Mouse (Mus musculus) intestine, embryonic 15.5 days (tissue): ENCODE measurements around the gene Klf15. TPM values are rescaled to one million over a fixed set of nuclear protein-coding genes. Genes with fewer than 3 reads are reported as not detected.
A peak's percentile ranks its signal among the peaks of the same experiment; 100 is the strongest.

ENCODE experiments used
- ATAC-seq: fragments of 200-750 bp; cut with Nextera tagmentation; 2 replicates; pipeline ENCODE4 v1.8.0; 2017; ENCODE audit warnings: moderate TSS enrichment, moderate library complexity
- H3K27ac ChIP-seq: fragments of 300-500 bp; sonication (generic); 2 replicates; pipeline ENCODE4 v1.5.1; 2015; ENCODE audit warnings: mild to moderate bottlenecking, inconsistent platforms
- H3K27me3 ChIP-seq: fragments of 300-500 bp; sonication (generic); replicated peaks from 2 replicates; pipeline ENCODE4 v1.6.1; 2015; ENCODE audit warnings: inconsistent platforms
- H3K36me3 ChIP-seq: fragments of 300-500 bp; sonication (generic); 2 replicates; pipeline ENCODE4 v1.6.1; 2015; ENCODE audit warnings: inconsistent platforms
- H3K4me1 ChIP-seq: fragments of 300-500 bp; sonication (generic); replicated peaks from 2 replicates; pipeline ENCODE4 v1.6.1; 2015; ENCODE audit warnings: inconsistent platforms
- H3K4me2 ChIP-seq: fragments of 300-500 bp; sonication (generic); replicated peaks from 2 replicates; pipeline ENCODE4 v1.6.1; 2015; ENCODE audit warnings: mild to moderate bottlenecking, inconsistent platforms
- H3K4me3 ChIP-seq: fragments of 300-500 bp; sonication (generic); replicated peaks from 2 replicates; pipeline ENCODE4 v1.5.1; 2015; ENCODE audit warnings: inconsistent platforms
- H3K9ac ChIP-seq: fragments of 300-500 bp; sonication (generic); 2 replicates; pipeline ENCODE4 v1.6.1; 2015; ENCODE audit warnings: inconsistent platforms
- H3K9me3 ChIP-seq: fragments of 300-500 bp; sonication (generic); 2 replicates; pipeline ENCODE4 v1.6.1; 2016; ENCODE audit warnings: inconsistent platforms
- WGBS: fragments of 180-500 bp; shearing (Covaris S2); methylation state at CpG from one replicate; pipeline ENCODE4 v1.1.7; 2015; 5-methylcytosine and 5-hydroxymethylcytosine counted together
- polyA plus RNA-seq: library from polyadenylated mRNA; unstranded; fragments of >200 nt; fragmentation: Nextera tagmentation; extraction: Ambion mirVana; gene quantifications from 2 replicates; pipeline ENCODE4 v1.2.1, GENCODE M21; 2015

Klf15 gene
- polyA plus RNA-seq, 1 experiment from 2014 or later: 6.3 TPM

DNA sequence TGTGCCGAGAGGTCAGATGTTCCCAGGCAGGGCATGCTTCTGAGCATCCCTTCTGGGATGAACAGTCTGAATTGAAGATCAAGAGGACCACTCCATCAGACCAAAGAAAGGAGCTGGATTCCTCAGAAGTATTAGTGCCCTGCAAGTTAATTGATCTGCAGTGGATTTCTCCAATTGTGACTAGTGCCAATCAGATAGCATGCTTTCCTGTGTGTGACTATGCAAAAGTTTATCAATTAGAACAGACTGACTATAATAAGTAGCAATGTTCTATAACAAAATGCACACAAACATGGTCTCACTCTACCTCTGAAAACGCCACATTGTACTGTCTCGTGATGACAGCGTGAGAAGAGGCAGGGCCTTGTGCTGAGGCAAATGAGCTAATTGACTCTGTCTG, 37.1 kb downstream of the Klf15 start:
- Histone ChIP-seq H3K4me2 (no peak overlapping the region), H3K9ac (no peak overlapping the region), H3K27me3 (no peaks in the 10 kb centered on the region), H3K4me3 (no peak overlapping the region), H3K36me3 (no peaks in the 10 kb centered on the region), H3K4me1 (no peaks in the 10 kb centered on the region), H3K9me3 (no peaks in the 10 kb centered on the region), H3K27ac (no peak overlapping the region)
- 69% methylated on average over 4 of the region's 4 CpGs for WGBS
- no peak for ATAC-seq

DNA sequence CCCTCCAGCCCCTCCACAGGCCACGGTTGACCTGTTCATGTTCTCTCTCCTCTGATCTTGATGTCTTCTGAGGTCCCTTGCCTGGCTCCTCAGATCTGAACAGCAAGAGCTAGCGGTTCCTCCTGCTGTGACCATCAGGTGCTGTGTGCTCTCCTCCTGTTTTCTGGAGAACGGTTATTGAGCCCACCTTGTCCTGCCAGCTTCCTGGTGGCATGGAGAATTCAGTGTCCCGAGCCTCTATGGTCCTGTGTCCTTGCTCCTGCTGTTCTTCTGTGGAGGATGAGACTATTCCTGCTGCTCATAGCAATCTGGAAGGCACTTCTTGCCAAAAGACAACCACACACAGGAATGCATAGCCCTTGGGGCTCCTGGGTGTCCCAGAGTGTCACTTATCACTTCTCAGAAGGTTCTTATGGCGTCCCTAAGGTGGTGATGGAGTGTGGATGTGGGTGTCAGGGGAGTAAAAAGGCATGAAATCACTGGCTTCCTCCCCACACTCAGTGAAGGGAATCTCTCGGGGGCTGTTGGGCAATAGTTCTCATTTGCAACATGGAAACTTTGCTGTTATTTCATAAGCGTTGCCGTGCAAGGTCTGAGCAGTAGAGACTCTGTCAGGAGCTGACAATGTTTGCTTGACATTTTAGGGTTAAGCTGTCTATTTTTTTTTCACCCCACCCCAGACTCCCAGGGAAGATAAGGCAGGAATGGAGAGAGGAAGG, 39.0 kb downstream of the Klf15 start:
- no peak for ATAC-seq
- H3K9ac ChIP-seq: no peak overlapping the region
- no peak overlapping the region for H3K4me2 ChIP-seq
- peaks cover 2% of the 10 kb centered on the region; the same call in 1 of the 2 replicates for H3K4me1 ChIP-seq
- H3K27ac ChIP-seq: no peak overlapping the region
- H3K36me3 ChIP-seq: no peaks in the 10 kb centered on the region
- H3K4me3 ChIP-seq: no peak overlapping the region
- H3K9me3 ChIP-seq: no peaks in the 10 kb centered on the region
- no peaks in the 10 kb centered on the region for H3K27me3 ChIP-seq
- WGBS: 73% methylated on average over 8 of the region's 8 CpGs

DNA sequence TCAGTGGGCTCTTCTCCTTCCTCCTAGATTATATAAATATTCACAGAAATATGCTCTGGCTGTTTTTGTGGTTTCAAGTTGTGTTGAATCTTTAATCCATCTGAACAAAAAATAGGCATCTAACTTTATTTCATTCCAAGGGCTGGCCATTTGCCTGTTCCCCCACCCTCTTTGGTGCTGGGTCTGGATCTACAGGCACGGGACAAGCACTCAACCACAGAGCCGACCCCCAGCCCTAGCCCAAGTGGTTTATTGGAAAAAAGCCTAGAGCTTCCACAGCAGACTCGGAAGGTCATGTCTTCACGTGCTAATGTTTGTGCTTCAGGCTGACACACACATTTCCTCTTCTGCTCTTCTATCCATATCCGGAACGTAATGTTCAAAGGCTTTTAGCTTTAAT, 43.5 kb downstream of the Klf15 start:
- 34% methylated on average over 6 of the region's 6 CpGs for WGBS
- Histone ChIP-seq H3K27me3 (no peaks in the 10 kb centered on the region), H3K4me2 (no peak overlapping the region), H3K36me3 (no peaks in the 10 kb centered on the region), H3K9me3 (no peaks in the 10 kb centered on the region), H3K4me3 (no peak overlapping the region), H3K27ac (0 out of 2 replicates have a peak overlapping the region, but pooled peaks have one; percentile 48), H3K9ac (no peak overlapping the region), H3K4me1 (peaks cover 15% of the 10 kb centered on the region; the same call in 1 of the 2 replicates)
- no peak for ATAC-seq

DNA sequence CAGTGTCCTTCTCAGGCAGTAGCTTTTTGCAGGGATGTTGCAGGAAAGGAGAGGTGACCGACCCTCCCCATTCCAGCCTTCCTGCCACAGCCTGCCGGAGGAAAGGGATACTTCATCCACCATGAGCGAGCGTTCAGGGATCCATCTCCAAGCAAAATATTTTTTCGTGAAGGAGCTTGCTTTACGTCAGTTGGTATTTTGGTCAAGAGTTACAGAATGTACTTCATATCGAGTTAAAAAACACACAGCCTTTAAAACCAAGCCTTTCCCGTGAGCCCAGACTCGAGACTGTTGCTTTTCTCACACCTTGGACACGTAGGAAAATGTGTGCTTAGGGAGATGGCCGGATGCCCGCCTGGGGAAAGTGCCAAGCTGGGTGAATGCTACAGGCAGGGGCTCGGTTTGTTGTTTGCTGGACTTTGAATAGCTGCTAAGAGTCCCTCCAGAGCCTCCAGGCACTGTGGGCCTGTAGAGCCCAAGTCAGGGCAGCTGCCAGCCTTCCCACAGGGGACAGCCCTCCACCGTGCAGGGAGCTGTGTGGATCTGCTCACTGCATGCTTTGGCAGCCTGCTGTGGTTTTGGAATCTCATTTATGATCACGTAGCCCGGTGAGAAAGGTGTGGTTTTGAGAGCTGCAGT, 44.4 kb downstream of the Klf15 start:
- WGBS: 44% methylated on average over 16 of the region's 16 CpGs
- no peaks in the 10 kb centered on the region for H3K36me3 ChIP-seq
- no peaks in the 10 kb centered on the region for H3K27me3 ChIP-seq
- no peaks in the 10 kb centered on the region for H3K9me3 ChIP-seq
- ATAC-seq: peak; percentile 81
- H3K27ac ChIP-seq: 0 out of 2 replicates have a peak overlapping the region, but pooled peaks have one; percentile 48
- peaks cover 15% of the 10 kb centered on the region; the same call in 1 of the 2 replicates for H3K4me1 ChIP-seq
- H3K9ac ChIP-seq: no peak overlapping the region
- no peak overlapping the region for H3K4me2 ChIP-seq
- no peak overlapping the region for H3K4me3 ChIP-seq

DNA sequence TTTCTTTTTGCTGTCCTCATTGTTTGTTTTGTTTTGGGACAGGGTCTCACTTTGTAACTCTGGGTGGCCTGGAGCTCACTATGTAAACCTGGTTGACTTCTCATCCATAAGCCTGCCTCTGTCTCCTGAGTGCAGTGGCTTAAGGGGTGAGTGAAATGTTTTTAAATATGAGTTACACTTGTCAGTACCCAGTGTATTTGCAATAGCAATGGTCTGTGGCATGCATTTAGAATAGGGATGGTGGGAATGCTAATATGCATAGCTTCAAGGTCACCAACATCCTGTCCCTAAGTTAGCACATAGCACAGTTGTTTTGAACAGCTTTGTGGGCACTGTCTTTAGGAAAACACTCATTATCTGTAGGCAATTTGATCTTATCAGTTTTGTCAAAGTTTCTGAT, 45.1 kb downstream of the Klf15 start:
- H3K27ac ChIP-seq: no peak overlapping the region

DNA sequence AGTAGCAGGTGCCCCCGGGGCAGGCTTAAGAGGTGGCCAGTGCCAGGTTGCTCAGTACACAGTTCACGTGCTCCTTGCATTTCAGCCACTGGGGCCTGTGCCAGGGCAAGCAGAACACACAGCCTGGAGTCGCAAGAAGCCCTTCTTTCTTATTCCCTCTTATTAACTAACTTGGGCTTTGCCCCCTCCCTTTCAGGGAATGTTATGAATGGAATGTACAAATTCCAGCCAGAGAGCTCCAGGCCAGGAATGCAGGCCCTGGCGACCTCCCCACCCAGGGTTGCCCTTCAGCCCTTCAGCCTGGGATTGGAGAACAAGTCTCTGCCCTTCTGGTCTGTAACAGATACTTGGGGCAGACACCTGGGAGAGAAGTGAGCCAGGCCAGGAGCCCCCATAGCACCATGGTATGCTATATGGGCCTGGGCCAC, 45.8 kb downstream of the Klf15 start:
- peak; percentile 54 for ATAC-seq
- H3K36me3 ChIP-seq: no peaks in the 10 kb centered on the region
- no peak overlapping the region for H3K9ac ChIP-seq
- no peak overlapping the region for H3K27ac ChIP-seq
- WGBS: 36% methylated on average over 4 of the region's 4 CpGs
- H3K4me1 ChIP-seq: peaks cover 15% of the 10 kb centered on the region; the same call in 1 of the 2 replicates
- H3K9me3 ChIP-seq: no peaks in the 10 kb centered on the region
- no peak overlapping the region for H3K4me2 ChIP-seq
- no peaks in the 10 kb centered on the region for H3K27me3 ChIP-seq
- no peak overlapping the region for H3K4me3 ChIP-seq

More for the DNA sequence above, 45.1 kb downstream of the Klf15 start:
- Histone ChIP-seq H3K4me2 (no peak overlapping the region), H3K9ac (no peak overlapping the region), H3K4me1 (peaks cover 15% of the 10 kb centered on the region; the same call in 1 of the 2 replicates), H3K4me3 (no peak overlapping the region), H3K36me3 (no peaks in the 10 kb centered on the region), H3K27me3 (no peaks in the 10 kb centered on the region), H3K9me3 (no peaks in the 10 kb centered on the region)
- no peak for ATAC-seq

DNA sequence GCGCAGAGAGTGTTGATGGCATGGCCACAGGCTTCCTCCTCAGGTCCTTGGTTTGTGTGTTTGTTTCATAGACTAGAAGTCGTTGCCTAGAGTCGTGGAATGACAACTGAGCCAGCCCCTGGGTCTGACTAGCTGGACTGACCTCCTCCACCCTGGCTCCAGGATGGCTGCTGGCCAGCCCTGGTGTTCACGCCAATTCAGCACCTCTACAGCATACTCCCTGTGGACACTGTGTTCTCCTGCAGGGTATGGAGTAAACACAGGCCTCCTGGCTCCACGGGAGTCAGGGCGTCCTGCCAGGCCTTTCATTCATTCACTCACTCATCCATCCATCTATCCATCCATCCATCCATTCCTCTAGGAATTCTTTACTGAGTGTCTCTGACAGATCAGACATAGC, 46.7 kb downstream of the Klf15 start:
- Histone ChIP-seq H3K9me3 (no peaks in the 10 kb centered on the region), H3K27me3 (no peaks in the 10 kb centered on the region), H3K4me1 (peaks cover 15% of the 10 kb centered on the region; the same call in 1 of the 2 replicates), H3K27ac (no peak overlapping the region), H3K4me2 (no peak overlapping the region), H3K4me3 (no peak overlapping the region), H3K9ac (no peak overlapping the region), H3K36me3 (no peaks in the 10 kb centered on the region)
- 50% methylated on average over 6 of the region's 6 CpGs for WGBS
- no peak for ATAC-seq

DNA sequence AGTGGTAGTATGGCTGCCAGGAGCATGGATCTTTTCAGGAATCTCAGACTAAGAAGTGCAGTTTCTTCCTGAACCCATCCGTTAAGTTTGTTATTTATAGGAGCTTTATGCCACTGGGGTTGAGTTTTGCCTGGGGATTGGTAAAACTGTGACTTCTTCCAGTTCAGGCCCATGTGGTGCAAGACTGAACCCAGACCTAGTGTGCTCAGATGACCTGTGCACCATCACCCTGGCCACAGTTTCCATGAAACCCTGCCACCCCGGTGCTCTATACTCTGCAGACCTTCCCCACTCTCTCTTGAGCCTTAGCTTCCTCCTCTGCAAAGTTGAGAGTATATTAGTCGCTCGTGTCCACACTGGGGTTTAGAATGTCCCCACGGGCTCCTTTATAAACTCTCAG, 50.0 kb downstream of the Klf15 start:
- no peak overlapping the region for H3K27ac ChIP-seq
- H3K36me3 ChIP-seq: no peaks in the 10 kb centered on the region
- 89% methylated on average over 5 of the region's 5 CpGs for WGBS
- H3K4me1 ChIP-seq: peaks cover 10% of the 10 kb centered on the region; the same call in 1 of the 2 replicates
- ATAC-seq: no peak
- H3K27me3 ChIP-seq: no peaks in the 10 kb centered on the region
- H3K4me3 ChIP-seq: no peak overlapping the region
- no peak overlapping the region for H3K4me2 ChIP-seq
- H3K9me3 ChIP-seq: no peaks in the 10 kb centered on the region
- H3K9ac ChIP-seq: no peak overlapping the region

DNA sequence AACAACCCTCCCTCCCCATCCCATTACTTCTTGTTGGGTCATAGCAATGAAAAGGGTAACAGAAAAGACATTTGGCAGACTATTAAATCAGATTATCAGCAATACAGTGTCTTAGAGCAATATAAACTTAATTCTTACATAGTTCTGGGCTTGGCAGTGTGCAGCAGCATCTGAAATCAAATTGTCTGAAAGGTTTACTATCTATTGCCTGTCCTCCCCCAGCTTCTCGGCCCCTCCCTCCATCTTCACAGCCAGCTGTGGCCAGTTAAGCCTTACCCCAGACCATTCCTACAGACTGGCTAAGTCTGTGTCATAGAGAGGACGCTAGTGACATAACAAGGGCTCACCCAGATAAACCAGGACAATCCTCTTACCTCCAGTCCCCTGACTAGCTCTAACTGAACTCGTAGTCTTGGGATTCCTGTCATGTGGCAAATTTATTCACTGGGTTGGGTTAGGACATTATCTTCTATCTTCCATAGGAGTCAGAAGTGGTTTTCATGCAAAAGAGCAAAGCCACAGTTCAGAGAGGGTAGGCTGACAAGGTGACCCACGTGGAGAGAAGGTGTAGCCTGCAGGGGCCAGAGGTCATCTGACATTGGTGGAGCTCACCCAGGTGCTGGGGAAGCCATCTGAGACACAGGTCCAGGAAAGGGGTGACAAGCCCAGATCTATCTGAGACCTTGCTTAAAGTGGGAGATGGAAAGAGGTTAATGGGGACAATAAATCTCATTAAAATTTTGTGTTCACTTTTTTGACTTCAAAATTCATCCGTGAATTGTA, 50.9 kb downstream of the Klf15 start:
- Histone ChIP-seq H3K27ac (no peak overlapping the region), H3K9me3 (no peaks in the 10 kb centered on the region), H3K36me3 (no peaks in the 10 kb centered on the region), H3K4me2 (no peak overlapping the region), H3K9ac (no peak overlapping the region), H3K27me3 (no peaks in the 10 kb centered on the region), H3K4me1 (peaks cover 4% of the 10 kb centered on the region; the same call in 1 of the 2 replicates), H3K4me3 (no peak overlapping the region)
- ATAC-seq: no peak
- WGBS: 74% methylated on average over 5 of the region's 5 CpGs

DNA sequence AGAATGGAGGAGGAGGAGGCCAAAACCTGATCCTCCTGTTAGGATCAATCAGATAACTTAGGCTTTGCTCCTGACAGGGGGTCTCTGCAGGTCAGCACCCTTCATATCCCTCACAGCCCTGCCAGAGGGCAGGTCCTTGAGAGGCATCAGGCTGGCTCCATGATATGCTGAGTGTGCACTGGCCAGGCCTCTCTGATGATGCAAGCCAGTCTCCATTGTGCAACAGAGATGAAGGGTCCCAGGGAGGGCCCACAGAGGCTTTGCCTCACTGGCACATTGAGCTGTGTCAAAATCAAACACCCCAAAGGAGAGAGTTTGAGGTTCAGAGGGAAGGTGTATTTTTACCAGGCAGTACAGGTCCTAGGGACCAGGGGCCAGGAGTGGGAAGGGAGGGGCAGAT, 52.0 kb downstream of the Klf15 start:
- Histone ChIP-seq H3K9ac (no peak overlapping the region), H3K4me1 (no peaks in the 10 kb centered on the region), H3K4me2 (no peak overlapping the region), H3K36me3 (no peaks in the 10 kb centered on the region), H3K27ac (no peak overlapping the region), H3K9me3 (no peaks in the 10 kb centered on the region), H3K27me3 (no peaks in the 10 kb centered on the region), H3K4me3 (no peak overlapping the region)
- peak; percentile 58 for ATAC-seq

DNA sequence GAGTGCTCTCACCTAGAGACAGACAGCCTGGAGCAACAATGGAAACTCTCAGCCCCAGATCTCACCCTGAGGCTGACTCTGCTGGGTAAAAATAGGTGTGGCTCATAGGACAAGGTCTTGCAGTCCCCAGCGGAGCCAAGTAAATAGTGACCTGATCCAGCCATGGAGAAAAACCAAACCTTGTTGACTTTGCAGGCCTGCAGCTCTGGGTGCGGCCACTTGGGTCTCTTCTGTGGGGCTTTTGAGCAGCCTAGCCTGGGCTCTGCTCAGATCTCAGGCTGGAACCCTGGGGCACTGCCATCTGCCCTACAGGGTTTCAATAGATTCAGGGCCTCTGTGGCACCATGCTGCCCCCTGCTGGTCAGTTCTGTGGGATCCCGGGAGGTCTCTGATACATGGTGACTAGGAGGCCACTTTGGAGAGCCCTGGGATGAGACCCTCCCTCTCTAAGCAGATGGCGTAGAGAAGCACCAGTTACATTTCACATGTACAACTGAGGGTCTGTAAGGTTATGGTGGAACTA, 52.6 kb downstream of the Klf15 start:
- WGBS: 34% methylated on average over 4 of the region's 4 CpGs
- Histone ChIP-seq H3K4me1 (no peaks in the 10 kb centered on the region), H3K9me3 (no peaks in the 10 kb centered on the region), H3K27me3 (no peaks in the 10 kb centered on the region), H3K36me3 (no peaks in the 10 kb centered on the region), H3K4me3 (no peak overlapping the region), H3K4me2 (no peak overlapping the region), H3K27ac (no peak overlapping the region), H3K9ac (no peak overlapping the region)
- ATAC-seq: peak; percentile 90

DNA sequence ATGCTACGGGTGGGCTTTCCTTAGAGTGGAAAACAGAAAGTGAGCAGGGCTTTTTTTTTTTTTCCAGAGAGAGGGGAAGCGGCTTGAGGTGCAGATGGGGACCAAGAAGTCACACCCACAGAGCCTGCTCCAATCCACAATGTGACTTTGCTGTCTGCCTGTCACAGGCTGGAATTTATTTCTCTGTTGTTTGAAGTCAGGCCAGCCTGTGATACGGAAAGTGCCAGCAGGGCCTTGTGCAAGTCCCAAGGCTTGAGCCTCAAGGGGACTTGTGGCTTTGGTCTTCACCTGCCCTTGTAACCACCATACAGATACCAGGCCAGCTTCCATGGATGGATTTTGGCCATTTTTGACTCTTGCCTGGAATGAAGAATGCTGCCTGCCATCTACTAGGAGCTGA, 56.5 kb downstream of the Klf15 start:
- no peak overlapping the region for H3K9ac ChIP-seq
- no peak overlapping the region for H3K27ac ChIP-seq
- H3K9me3 ChIP-seq: no peaks in the 10 kb centered on the region
- no peak for ATAC-seq
- WGBS: 33% methylated on average over 3 of the region's 3 CpGs
- no peaks in the 10 kb centered on the region for H3K36me3 ChIP-seq
- H3K4me1 ChIP-seq: no peaks in the 10 kb centered on the region
- no peak overlapping the region for H3K4me2 ChIP-seq
- no peaks in the 10 kb centered on the region for H3K27me3 ChIP-seq
- no peak overlapping the region for H3K4me3 ChIP-seq
